Mouse (Mus musculus) liver, embryonic 11.5 days (tissue): ENCODE results near the gene Tspan9. TPM values are rescaled to one million over a fixed set of nuclear protein-coding genes. Genes with fewer than 3 reads are reported as not detected.

Source experiments
- ATAC-seq: fragments of 200-750 bp; cut with Nextera tagmentation; replicated peaks from 2 replicates; pipeline ENCODE4 v1.8.0; 2017; ENCODE audit warnings: moderate number of reproducible peaks, mild to moderate bottlenecking, moderate TSS enrichment, moderate library complexity; ENCODE audit not compliant: low FRiP score
- DNase-seq: peaks from one replicate; pipeline ENCODE4 v3.0.0-alpha.2; 2017; ENCODE audit warnings: low spot score
- H3K27ac ChIP-seq: fragments of 300-500 bp; sonication (generic); 2 replicates; pipeline ENCODE4 v1.5.1; 2014; ENCODE audit warnings: mild to moderate bottlenecking, low read depth, low read length, control low read depth
- H3K27me3 ChIP-seq: fragments of 300-500 bp; sonication (generic); replicated peaks from 2 replicates; pipeline ENCODE4 v1.6.1; 2014; ENCODE audit warnings: low read length, mixed read lengths; ENCODE audit not compliant: control insufficient read depth, insufficient read depth
- H3K36me3 ChIP-seq: fragments of 300-500 bp; sonication (generic); 2 replicates; pipeline ENCODE4 v1.6.1; 2014; ENCODE audit warnings: mild to moderate bottlenecking, low read length, moderate library complexity, mixed read lengths; ENCODE audit not compliant: control insufficient read depth, insufficient read depth
- H3K4me1 ChIP-seq: fragments of 300-500 bp; sonication (generic); replicated peaks from 2 replicates; pipeline ENCODE4 v1.6.1; 2014; ENCODE audit warnings: low read length, mixed read lengths; ENCODE audit not compliant: control insufficient read depth, insufficient read depth
- H3K4me2 ChIP-seq: fragments of 300-500 bp; sonication (generic); 2 replicates; pipeline ENCODE4 v1.6.1; 2014; ENCODE audit warnings: mild to moderate bottlenecking, control low read depth, moderate library complexity
- H3K4me3 ChIP-seq: fragments of 300-500 bp; sonication (generic); 2 replicates; pipeline ENCODE4 v1.5.1; 2014; ENCODE audit warnings: low read depth, low read length, control low read depth
- H3K9ac ChIP-seq: fragments of 300-500 bp; sonication (generic); 2 replicates; pipeline ENCODE4 v1.6.1; 2014; ENCODE audit warnings: low read depth, low read length, control low read depth
- H3K9me3 ChIP-seq: fragments of 300-500 bp; sonication (generic); 2 replicates; pipeline ENCODE4 v1.6.1; 2016; ENCODE audit warnings: low read length, inconsistent platforms, mixed read lengths; ENCODE audit not compliant: control insufficient read depth
- WGBS: fragments of 180-500 bp; shearing (Covaris S2); extraction: QIAGEN DNeasy Blood & Tissue Kit; methylation state at CpG from one replicate; pipeline ENCODE4 v1.1.7; 2014; 5-methylcytosine and 5-hydroxymethylcytosine counted together
- polyA plus RNA-seq: library from polyadenylated mRNA; unstranded; fragments of >200 nt; fragmentation: Nextera tagmentation; extraction: Ambion mirVana; gene quantifications from 2 replicates; pipeline ENCODE4 v1.2.1, GENCODE M21; 2014

Gene Tspan9
- polyA plus RNA-seq, 1 experiment from 2014 or later, result 46.3 TPM

- H3K36me3 ChIP-seq, result no peaks in the 10 kb centered on the region
- no peak for ATAC-seq
- no peak overlapping the region for H3K4me2 ChIP-seq
- H3K4me1 ChIP-seq, result 0 out of 2 replicates have a peak, but pooled peaks cover 6% of the 10 kb centered on the region
- no peak overlapping the region for H3K4me3 ChIP-seq
- no peaks in the 10 kb centered on the region for H3K27me3 ChIP-seq
- H3K27ac ChIP-seq, result no peak overlapping the region
- no peaks in the 10 kb centered on the region for H3K9me3 ChIP-seq
- DNase-seq, result no peak
- WGBS, result 71% methylated on average over 4 of the region's 5 CpGs
- H3K9ac ChIP-seq, result no peak overlapping the region
Observed at GRCm38 (mm10) chr6:127996928-127997327, 146.5 kb downstream of the Tspan9 start.

DNA sequence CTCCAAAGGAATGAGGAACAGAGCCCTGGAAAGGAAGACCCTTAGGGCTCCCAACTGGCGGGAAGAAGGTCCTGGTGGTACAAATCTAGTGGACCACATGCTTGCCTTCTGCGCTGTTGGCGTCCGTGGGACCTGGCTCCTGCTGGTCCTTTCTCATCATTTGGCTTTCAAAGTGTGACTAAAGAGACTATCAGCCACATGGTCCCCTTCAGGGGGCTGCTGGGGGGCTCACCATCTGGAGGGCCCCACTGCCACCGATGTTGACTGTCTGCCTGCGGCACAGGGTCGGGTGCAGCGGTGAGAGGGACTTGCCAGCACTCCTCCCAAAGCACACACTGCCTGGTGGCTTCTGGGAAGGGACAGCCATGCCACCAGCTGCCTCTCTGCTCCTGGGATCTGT is 150.4 kb downstream of the Tspan9 start:
- DNase-seq (no peak), ATAC-seq (no peak)
- Histone ChIP-seq H3K4me2 (no peak overlapping the region), H3K9me3 (no peaks in the 10 kb centered on the region), H3K27me3 (no peaks in the 10 kb centered on the region), H3K36me3 (no peaks in the 10 kb centered on the region), H3K4me1 (peaks cover 6% of the 10 kb centered on the region; the same call in 1 of the 2 replicates), H3K9ac (no peak overlapping the region), H3K4me3 (no peak overlapping the region), H3K27ac (no peak overlapping the region)
- WGBS, result 87% methylated on average over 8 of the region's 8 CpGs

DNA sequence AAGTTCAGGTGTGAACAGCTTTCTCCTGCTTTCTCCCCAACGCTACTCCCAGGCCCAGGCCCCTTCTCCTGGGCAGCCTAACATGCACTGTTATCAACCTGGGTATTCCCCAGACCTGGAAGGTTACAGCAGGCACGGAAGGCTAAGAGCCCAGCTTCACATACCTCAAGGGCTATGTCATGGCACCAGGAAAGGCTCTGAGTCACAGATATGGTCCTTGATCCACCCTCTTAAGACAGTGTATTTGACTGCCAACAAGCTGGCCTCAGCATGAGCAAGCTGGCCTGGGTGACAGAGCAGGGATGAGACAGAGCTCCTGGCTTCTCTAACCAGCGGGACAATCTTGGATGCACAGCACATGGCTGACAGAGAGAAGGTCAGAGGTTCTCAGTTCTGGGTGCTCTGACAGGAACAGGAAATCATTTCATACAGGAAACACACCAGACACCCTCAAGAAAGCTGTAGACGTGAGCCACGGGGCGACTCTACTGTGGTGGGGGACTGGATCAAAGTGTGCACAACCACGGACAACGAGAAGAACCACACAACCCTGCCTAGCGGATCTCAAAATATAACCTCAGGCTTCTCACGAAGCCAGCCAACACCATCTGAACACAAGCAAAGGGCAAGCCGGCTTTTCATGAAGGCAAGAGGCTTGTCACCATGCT is 151.8 kb downstream of the Tspan9 start:
- Histone ChIP-seq H3K9me3 (no peaks in the 10 kb centered on the region), H3K4me3 (no peak overlapping the region), H3K9ac (no peak overlapping the region), H3K36me3 (no peaks in the 10 kb centered on the region), H3K4me2 (no peak overlapping the region), H3K4me1 (peaks cover 6% of the 10 kb centered on the region; the same call in 1 of the 2 replicates), H3K27me3 (no peaks in the 10 kb centered on the region), H3K27ac (no peak overlapping the region)
- WGBS, result 67% methylated on average over 11 of the region's 11 CpGs
- no peak for ATAC-seq
- no peak for DNase-seq

GRCm38 (mm10) chr6:127989624-127990212 is 153.7 kb downstream of the Tspan9 start:
- no peak for DNase-seq
- Histone ChIP-seq H3K27me3 (no peaks in the 10 kb centered on the region), H3K4me2 (no peak overlapping the region), H3K4me1 (peaks cover 6% of the 10 kb centered on the region; the same call in 1 of the 2 replicates), H3K4me3 (no peak overlapping the region), H3K9ac (no peak overlapping the region), H3K27ac (no peak overlapping the region), H3K9me3 (no peaks in the 10 kb centered on the region), H3K36me3 (no peaks in the 10 kb centered on the region)
- ATAC-seq, result no peak
- 73% methylated on average over 11 of the region's 11 CpGs for WGBS

- peaks cover 6% of the 10 kb centered on the region; the same call in 1 of the 2 replicates for H3K4me1 ChIP-seq
- H3K4me3 ChIP-seq, result no peak overlapping the region
- 88% methylated on average over 12 of the region's 12 CpGs for WGBS
- no peak overlapping the region for H3K9ac ChIP-seq
- H3K4me2 ChIP-seq, result no peak overlapping the region
- no peaks in the 10 kb centered on the region for H3K27me3 ChIP-seq
- ATAC-seq, result no peak
- H3K9me3 ChIP-seq, result no peaks in the 10 kb centered on the region
- DNase-seq, result no peak
- H3K27ac ChIP-seq, result no peak overlapping the region
- H3K36me3 ChIP-seq, result no peaks in the 10 kb centered on the region
Observed at GRCm38 (mm10) chr6:127988944-127989494, 154.4 kb downstream of the Tspan9 start.

DNA sequence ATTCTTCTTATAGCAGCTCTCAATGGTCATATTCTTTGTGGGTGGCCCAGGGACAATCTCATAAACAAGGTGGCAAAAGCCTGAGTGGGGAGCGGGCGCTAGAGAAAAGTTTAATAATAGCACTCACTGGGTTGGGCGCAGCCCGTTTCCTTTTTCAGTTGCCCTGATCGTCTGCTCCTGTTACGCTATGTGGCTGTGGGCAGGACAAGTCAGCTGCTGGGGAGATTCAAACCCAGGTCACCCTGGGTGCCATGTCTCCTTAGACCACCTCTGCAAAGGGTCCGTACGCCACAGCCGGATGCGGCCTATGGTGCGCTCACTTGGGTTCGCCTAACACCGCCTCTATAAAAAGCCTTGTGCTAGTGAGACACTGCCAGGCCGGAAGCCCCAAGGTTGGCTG is 156.0 kb downstream of the Tspan9 start:
- DNase-seq, result no peak
- no peaks in the 10 kb centered on the region for H3K36me3 ChIP-seq
- H3K9me3 ChIP-seq, result no peaks in the 10 kb centered on the region
- no peaks in the 10 kb centered on the region for H3K27me3 ChIP-seq
- H3K27ac ChIP-seq, result no peak overlapping the region
- no peak overlapping the region for H3K9ac ChIP-seq
- no peak overlapping the region for H3K4me2 ChIP-seq
- no peak for ATAC-seq
- no peak overlapping the region for H3K4me3 ChIP-seq
- WGBS, result 93% methylated on average over 14 of the region's 14 CpGs
- H3K4me1 ChIP-seq, result no peaks in the 10 kb centered on the region; the same call in 1 of the 2 replicates

DNA sequence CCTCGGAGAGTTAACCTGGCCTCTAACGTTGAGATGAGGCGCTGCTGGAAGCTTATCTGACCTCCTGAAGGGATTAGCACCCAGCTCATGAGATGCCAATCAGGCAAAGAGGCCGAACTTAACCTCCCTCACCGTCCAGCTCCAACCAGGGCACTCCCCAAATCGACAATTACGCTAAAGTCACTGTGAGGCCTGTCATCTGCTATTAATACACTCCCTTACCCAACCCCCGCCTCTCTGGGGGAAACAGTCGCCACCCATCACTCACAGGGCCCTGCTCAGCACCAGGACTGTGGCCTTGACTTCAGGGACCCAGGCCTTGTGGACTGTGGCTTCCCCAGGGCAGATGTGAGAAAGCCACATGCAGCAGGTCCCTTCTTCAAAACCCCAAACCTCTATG is 157.0 kb downstream of the Tspan9 start:
- 37% methylated on average over 9 of the region's 9 CpGs for WGBS
- no peak overlapping the region for H3K4me2 ChIP-seq
- H3K9ac ChIP-seq, result no peak overlapping the region
- DNase-seq, result no peak
- H3K4me3 ChIP-seq, result no peak overlapping the region
- no peak overlapping the region for H3K27ac ChIP-seq
- ATAC-seq, result no peak
- no peaks in the 10 kb centered on the region for H3K27me3 ChIP-seq
- H3K4me1 ChIP-seq, result no peaks in the 10 kb centered on the region
- no peaks in the 10 kb centered on the region for H3K36me3 ChIP-seq
- no peaks in the 10 kb centered on the region for H3K9me3 ChIP-seq

GRCm38 (mm10) chr6:127981176-127981575 is 162.2 kb downstream of the Tspan9 start:
- DNase-seq, result no peak
- no peak for ATAC-seq
- Histone ChIP-seq H3K9ac (no peak overlapping the region), H3K4me2 (no peak overlapping the region), H3K4me3 (no peak overlapping the region), H3K27me3 (no peaks in the 10 kb centered on the region), H3K4me1 (0 out of 2 replicates have a peak, but pooled peaks cover 4% of the 10 kb centered on the region), H3K27ac (no peak overlapping the region), H3K9me3 (no peaks in the 10 kb centered on the region), H3K36me3 (no peaks in the 10 kb centered on the region)
- WGBS, result 65% methylated on average over 8 of the region's 8 CpGs
